Mouse (Mus musculus) ES-Bruce4 (cell line): ENCODE measurements around the gene Stk11ip. TPM values are rescaled to one million over a fixed set of nuclear protein-coding genes. Genes with fewer than 3 reads are reported as not detected.

ENCODE experiments used
- H3K27ac ChIP-seq: 2 replicates; pipeline ENCODE4 v1.5.1; 2012; ENCODE audit warnings: low read length, inconsistent platforms; ENCODE audit not compliant: insufficient read depth
- H3K27me3 ChIP-seq: 2 replicates; pipeline ENCODE4 v1.6.1; 2012; ENCODE audit warnings: mild to moderate bottlenecking, low read length, inconsistent platforms; ENCODE audit not compliant: control insufficient read depth, poor library complexity, insufficient read depth, severe bottlenecking
- H3K36me3 ChIP-seq: 2 replicates; pipeline ENCODE4 v1.6.1; 2012; ENCODE audit warnings: inconsistent platforms, mild to moderate bottlenecking, low read length, moderate library complexity; ENCODE audit not compliant: control insufficient read depth, poor library complexity, insufficient read depth, severe bottlenecking
- H3K4me1 ChIP-seq: one replicate; pipeline ENCODE4 v1.8.1; 2011; ENCODE audit warnings: low read length; ENCODE audit not compliant: control insufficient read depth, insufficient read depth
- H3K4me3 ChIP-seq: 2 replicates; pipeline ENCODE4 v1.5.1; 2011; ENCODE audit warnings: low read depth, mild to moderate bottlenecking, low read length
- H3K9ac ChIP-seq: 2 replicates; pipeline ENCODE4 v1.6.1; 2012; ENCODE audit warnings: low read depth, mild to moderate bottlenecking, inconsistent platforms; ENCODE audit not compliant: poor library complexity, severe bottlenecking
- H3K9me3 ChIP-seq: replicated peaks from 2 replicates; pipeline ENCODE4 v1.6.1; 2012; ENCODE audit warnings: mild to moderate bottlenecking, low read length, inconsistent platforms; ENCODE audit not compliant: control insufficient read depth, poor library complexity, insufficient read depth, severe bottlenecking
- CTCF ChIP-seq: IDR thresholded peaks from one replicate; pipeline ENCODE4 v1.8.1; 2011; ENCODE audit warnings: low read depth, low read length
- EP300 ChIP-seq: IDR thresholded peaks from 2 replicates; pipeline ENCODE4 v1.6.1; 2011; ENCODE audit warnings: low read depth, low read length; ENCODE audit not compliant: insufficient read depth
- POLR2A ChIP-seq: IDR thresholded peaks from one replicate; pipeline ENCODE4 v1.8.1; 2011; ENCODE audit warnings: low read length; ENCODE audit not compliant: insufficient read depth
- polyA plus RNA-seq: library from polyadenylated mRNA; stranded (reverse); fragments of >200 nt; gene quantifications from 2 replicates; pipeline ENCODE4 v1.2.4, GENCODE M21; 2011; ENCODE audit warnings: low read depth; ENCODE audit not compliant: missing spikeins, insufficient read depth, insufficient read length

Gene Stk11ip
- polyA plus RNA-seq, 1 experiment: 22.7 TPM

GRCm38 (mm10) chr1:75560206-75560913, 39.0 kb downstream of the Stk11ip start:
- Histone ChIP-seq H3K27me3 (no peaks in the 10 kb centered on the region), H3K4me1 (no peaks in the 10 kb centered on the region), H3K9me3 (no peaks in the 10 kb centered on the region), H3K9ac (peak overlapping the region; percentile 44; the same call in 1 of the 2 replicates), H3K4me3 (no peak overlapping the region), H3K27ac (no peak overlapping the region), H3K36me3 (no peaks in the 10 kb centered on the region)
- no peak for TF ChIP-seq CTCF
- no peak for TF ChIP-seq POLR2A
- no peak for TF ChIP-seq EP300

DNA sequence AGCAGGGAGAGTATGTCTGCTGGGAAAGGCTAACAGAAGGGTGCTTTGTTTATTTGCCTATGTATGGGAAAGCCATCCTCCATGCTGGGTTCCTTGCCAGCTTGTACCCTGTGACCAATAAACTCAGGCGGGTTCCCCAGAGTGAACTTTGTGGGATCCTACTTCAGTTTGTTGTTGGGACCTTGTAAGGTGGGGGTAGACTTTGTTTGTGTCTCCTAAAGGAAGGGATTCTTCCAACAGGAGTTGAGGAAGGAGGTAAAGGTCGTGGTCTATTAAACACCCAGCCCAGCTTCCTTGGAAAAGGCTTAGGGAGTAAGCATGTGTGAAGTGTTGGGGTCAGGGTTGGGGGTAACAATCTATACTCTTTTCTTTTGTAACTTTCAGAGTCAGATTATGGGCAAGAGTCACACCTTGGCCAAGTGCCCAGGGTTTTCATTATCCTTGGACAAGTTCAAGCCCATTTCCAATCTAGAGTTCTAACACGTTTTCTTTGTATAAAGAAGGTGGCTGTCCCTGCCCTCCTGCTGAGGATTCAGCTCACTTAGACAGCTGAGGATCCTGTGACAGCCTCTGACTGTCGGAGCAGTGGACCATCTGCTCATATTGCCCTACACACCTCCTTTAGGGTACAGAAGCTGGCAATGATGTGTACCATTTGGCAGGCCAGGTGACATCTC, 40.0 kb downstream of the Stk11ip start:
- H3K36me3 ChIP-seq: no peaks in the 10 kb centered on the region
- H3K27ac ChIP-seq: no peak overlapping the region
- no peaks in the 10 kb centered on the region for H3K27me3 ChIP-seq
- no peak overlapping the region for H3K9ac ChIP-seq
- H3K4me1 ChIP-seq: no peaks in the 10 kb centered on the region
- no peak for TF ChIP-seq POLR2A
- TF ChIP-seq EP300: no peak
- TF ChIP-seq CTCF: no peak
- H3K9me3 ChIP-seq: no peaks in the 10 kb centered on the region
- no peak overlapping the region for H3K4me3 ChIP-seq

- no peak overlapping the region for H3K9ac ChIP-seq
- H3K4me3 ChIP-seq: no peak overlapping the region
- no peak for TF ChIP-seq POLR2A
- TF ChIP-seq EP300: no peak
- TF ChIP-seq CTCF: no peak
- H3K4me1 ChIP-seq: no peaks in the 10 kb centered on the region
- no peaks in the 10 kb centered on the region for H3K9me3 ChIP-seq
- no peaks in the 10 kb centered on the region for H3K36me3 ChIP-seq
- H3K27me3 ChIP-seq: no peaks in the 10 kb centered on the region
- H3K27ac ChIP-seq: no peak overlapping the region
Observed at GRCm38 (mm10) chr1:75561898-75562238, 40.5 kb downstream of the Stk11ip start.

DNA sequence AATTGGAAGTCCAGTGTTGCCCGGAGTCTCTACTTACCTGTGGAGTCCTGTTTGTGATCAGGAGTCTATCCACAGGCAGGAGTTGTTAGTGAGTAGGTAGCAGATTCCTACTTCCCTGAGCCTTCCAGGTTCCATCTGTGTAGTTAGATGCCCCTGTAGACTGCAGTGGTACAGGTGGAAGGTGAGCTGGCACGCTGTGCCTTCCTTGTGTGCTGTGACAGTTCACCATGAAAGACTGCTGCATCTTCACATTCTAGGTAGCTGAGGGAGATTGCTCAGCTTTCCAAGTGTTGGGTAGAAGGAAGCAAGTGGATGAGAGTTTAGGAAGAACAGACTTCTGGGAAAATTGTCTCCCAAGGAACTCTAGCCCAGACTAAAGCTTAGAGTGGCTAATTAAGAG, 42.8 kb downstream of the Stk11ip start:
- no peaks in the 10 kb centered on the region for H3K4me1 ChIP-seq
- H3K36me3 ChIP-seq: no peaks in the 10 kb centered on the region
- no peaks in the 10 kb centered on the region for H3K9me3 ChIP-seq
- H3K9ac ChIP-seq: no peak overlapping the region
- H3K27ac ChIP-seq: no peak overlapping the region
- TF ChIP-seq POLR2A: no peak
- TF ChIP-seq EP300: no peak
- no peak for TF ChIP-seq CTCF
- H3K27me3 ChIP-seq: no peaks in the 10 kb centered on the region
- H3K4me3 ChIP-seq: no peak overlapping the region

- Histone ChIP-seq H3K36me3 (no peaks in the 10 kb centered on the region), H3K27me3 (no peaks in the 10 kb centered on the region), H3K27ac (no peak overlapping the region), H3K9me3 (no peaks in the 10 kb centered on the region), H3K4me1 (no peaks in the 10 kb centered on the region), H3K9ac (no peak overlapping the region), H3K4me3 (no peak overlapping the region)
- TF ChIP-seq POLR2A (no peak), CTCF (no peak), EP300 (no peak)
Observed at GRCm38 (mm10) chr1:75564916-75565315, 43.6 kb downstream of the Stk11ip start.

DNA sequence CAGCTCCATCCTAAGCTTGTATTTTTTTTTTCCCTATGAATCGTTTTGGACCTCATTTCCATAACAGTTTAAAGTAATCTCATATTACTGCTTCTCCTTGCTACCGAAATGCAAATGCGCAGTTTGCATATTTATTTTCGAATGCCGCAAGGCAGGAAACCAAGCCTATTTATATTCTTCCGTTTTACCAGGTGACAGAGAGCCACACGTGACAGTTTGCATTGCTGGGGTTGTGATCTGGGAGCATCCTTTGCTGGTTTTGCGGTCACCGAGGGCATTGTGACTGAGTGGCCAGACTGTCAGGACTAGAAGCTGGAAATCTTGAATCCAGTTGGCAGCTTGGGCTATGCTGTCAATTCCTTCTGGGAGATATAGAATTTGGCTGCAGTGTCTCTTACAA, 44.3 kb downstream of the Stk11ip start:
- H3K27me3 ChIP-seq: no peaks in the 10 kb centered on the region

More for the DNA sequence above, 44.3 kb downstream of the Stk11ip start:
- H3K36me3 ChIP-seq: no peaks in the 10 kb centered on the region
- TF ChIP-seq POLR2A: no peak
- no peak for TF ChIP-seq CTCF
- no peak for TF ChIP-seq EP300
- no peaks in the 10 kb centered on the region for H3K9me3 ChIP-seq
- H3K4me1 ChIP-seq: no peaks in the 10 kb centered on the region
- H3K27ac ChIP-seq: no peak overlapping the region
- no peak overlapping the region for H3K4me3 ChIP-seq
- H3K9ac ChIP-seq: no peak overlapping the region
